Comparison of ENCODE assay signal across 14 mouse cellular contexts in genomic region chr1:181010171-181010932, GRCm38 (mm10). TPM values are rescaled to one million over a fixed set of nuclear protein-coding genes. Genes with fewer than 3 reads are reported as not detected.
A peak's percentile ranks its signal among the peaks of the same experiment; 100 is the strongest.
DNase-seq lines count a peak whose midpoint lies in the region; ATAC-seq and TF ChIP-seq lines count a peak whose summit lies in the region.
"Had no signal": no experiment of that assay in that cellular context is flagged by ENCODE, and none has a peak within 500 bp of the region (broad histone marks: within the 10 kb centered on the region; RNA-seq: fewer than 3 reads in every experiment).

No protein-coding gene starts in this region.

- H3K4me3 ChIP-seq in heart, adult 2 months: no peak overlapping the region
- no peak overlapping the region for H3K4me3 ChIP-seq in liver, postnatal 0 days (ENCODE audit: low read depth, low read length)
- no peak overlapping the region for H3K4me3 ChIP-seq in liver, embryonic 12.5 days
- H3K4me3 ChIP-seq: neural tube, embryonic 13.5 days had no signal

- 53% methylated on average over 4 of the region's 4 CpGs for WGBS in heart, adult 2 months
- 62% methylated on average over 4 of the region's 4 CpGs for WGBS in liver, postnatal 0 days (ENCODE audit: insufficient replicate concordance)
- 59% methylated on average over 4 of the region's 4 CpGs for WGBS in liver, embryonic 12.5 days (ENCODE audit: insufficient replicate concordance)

- no peaks in the 10 kb centered on the region for H3K27me3 ChIP-seq in heart, adult 2 months (ENCODE audit: control insufficient read depth, insufficient read depth, low read length)
- no peaks in the 10 kb centered on the region for H3K27me3 ChIP-seq in liver, postnatal 0 days (ENCODE audit: insufficient read depth, low read length)
- peaks cover 19% of the 10 kb centered on the region for H3K27me3 ChIP-seq in liver, embryonic 12.5 days (replicated peaks)
- H3K27me3 ChIP-seq: neural tube, embryonic 13.5 days had no signal

- ATAC-seq in liver, postnatal 0 days: no peak
- no peak for ATAC-seq in liver, embryonic 12.5 days
- ATAC-seq: activated CD4-positive, CD25-positive, alpha-beta regulatory T cell, adult 4 months had no signal

- no peak overlapping the region for H3K4me2 ChIP-seq in liver, postnatal 0 days (ENCODE audit: low read depth, low read length)
- no peak overlapping the region for H3K4me2 ChIP-seq in liver, embryonic 12.5 days
- H3K4me2 ChIP-seq: neural tube, embryonic 13.5 days had no signal

- H3K9ac ChIP-seq in heart, adult 2 months (ENCODE audit: low read depth, low read length): no peak overlapping the region
- no peak overlapping the region; the same call in 1 of the 2 replicates for H3K9ac ChIP-seq in liver, postnatal 0 days (replicated peaks)
- no peak overlapping the region for H3K9ac ChIP-seq in liver, embryonic 12.5 days
- H3K9ac ChIP-seq: neural tube, embryonic 13.5 days had no signal

- peaks cover 30% of the 10 kb centered on the region for H3K4me1 ChIP-seq in heart, adult 2 months (ENCODE audit: control insufficient read depth, insufficient read depth, low read length)
- H3K4me1 ChIP-seq in liver, postnatal 0 days (ENCODE audit: insufficient read depth): peaks cover 31% of the 10 kb centered on the region
- H3K4me1 ChIP-seq in liver, embryonic 12.5 days: peaks cover 10% of the 10 kb centered on the region; the same call in 1 of the 2 replicates

- H3K27ac ChIP-seq in heart, adult 2 months: peak overlapping the region; percentile 61
- H3K27ac ChIP-seq in liver, postnatal 0 days (ENCODE audit: low read depth): peak overlapping the region; percentile 35
- no peak overlapping the region for H3K27ac ChIP-seq in liver, embryonic 12.5 days
- H3K27ac ChIP-seq: macrophage; neural tube, embryonic 13.5 days had no signal

- TF ChIP-seq CTCF in heart, adult 2 months (IDR thresholded peaks at IDR 0.05): no peak
- TF ChIP-seq CTCF in liver, postnatal 0 days (IDR thresholded peaks at IDR 0.05; ENCODE audit: low read depth): no peak

- peaks cover 3% of the 10 kb centered on the region for H3K36me3 ChIP-seq in heart, adult 2 months (ENCODE audit: control insufficient read depth, insufficient read depth, low read length)
- no peaks in the 10 kb centered on the region for H3K36me3 ChIP-seq in liver, postnatal 0 days (replicated peaks; ENCODE audit: insufficient read depth, low read length)
- no peaks in the 10 kb centered on the region for H3K36me3 ChIP-seq in liver, embryonic 12.5 days
- H3K36me3 ChIP-seq: neural tube, embryonic 13.5 days had no signal

- no peak for TF ChIP-seq POLR2A in heart, adult 2 months (IDR thresholded peaks at IDR 0.05; ENCODE audit: insufficient read depth, low read depth, low read length)

- intact Hi-C loops in heart, adult 2 months (cut with DNase I): no loop called here
- intact Hi-C loops in heart, postnatal 14 days (cut with DNase I): no loop called here

- TF ChIP-seq EP300 in heart, adult 2 months (IDR thresholded peaks at IDR 0.05; ENCODE audit: insufficient read depth, low read depth, low read length): no peak
- TF ChIP-seq EP300 in liver, postnatal 0 days (IDR thresholded peaks at IDR 0.05; ENCODE audit: low read depth): no peak

- H3K9me3 ChIP-seq in liver, postnatal 0 days (ENCODE audit: low read length): no peaks in the 10 kb centered on the region
- H3K9me3 ChIP-seq in liver, embryonic 12.5 days (replicated peaks): no peaks in the 10 kb centered on the region
- H3K9me3 ChIP-seq: neural tube, embryonic 13.5 days had no signal

- DNase-seq in heart, adult 2 months: peak in 1 of 2 experiments; percentile 17
- DNase-seq in heart, postnatal 14 days: no peak
- DNase-seq in liver, postnatal 0 days: no peak
- DNase-seq in adipocyte (ENCODE audit: low spot score): peak; percentile 18
- DNase-seq in kidney, postnatal 10 days: peak; percentile 49
- DNase-seq in frontal cortex, postnatal 36 days (ENCODE audit: low spot score in 2 of 2): no peak
- no peak for DNase-seq in urinary bladder, postnatal 36 days (ENCODE audit: low spot score in 2 of 2)
- DNase-seq: thymus, adult 2 months had no signal

- no peaks in the 10 kb centered on the region for H3K79me2 ChIP-seq in heart, adult 2 months (replicated peaks; ENCODE audit: control insufficient read depth, insufficient read depth, low read length)

RNA-seq across cellular contexts. Expression of gene Ephx1, which starts 10.4 kb away (rescaled TPM):
- 10 to 100 TPM; 29.8 to 40.4 TPM for total RNA-seq in heart, adult 2 months (2021)
- polyA plus RNA-seq in heart, adult 2 months (2012; rRNA removed): 41.1 and 45.1 TPM in 2 replicates
- 10 to 100 TPM; 20.7 to 25.9 TPM for total RNA-seq in heart, postnatal 14 days (2021)
- polyA plus RNA-seq in liver, postnatal 0 days (2015; fragmentation: Nextera tagmentation; extraction: Ambion mirVana): 81.9 and 83.5 TPM in 2 replicates
- 2.1 and 2.2 TPM in 2 replicates for polyA plus RNA-seq in liver, embryonic 12.5 days (2016; fragmentation: Nextera tagmentation; extraction: Ambion mirVana)

RNA-seq across cellular contexts. Expression of gene 9130409I23Rik, which starts 40.7 kb away (rescaled TPM):
- not detected for total RNA-seq in heart, adult 2 months (2021)
- not detected in 2 replicates for polyA plus RNA-seq in heart, adult 2 months (2012; rRNA removed)
- total RNA-seq in heart, postnatal 14 days (2021): not detected
- 0.45 and 0.53 TPM in 2 replicates for polyA plus RNA-seq in liver, postnatal 0 days (2015; fragmentation: Nextera tagmentation; extraction: Ambion mirVana)
- 0.08 TPM in 1 of 2 replicates, not detected in the other for polyA plus RNA-seq in liver, embryonic 12.5 days (2016; fragmentation: Nextera tagmentation; extraction: Ambion mirVana)
- total RNA-seq: hematopoietic stem cell, adult 5-6 weeks; left cerebral cortex, adult 8-10 months had no signal
- polyA plus RNA-seq: macrophage; neural tube, embryonic 13.5 days had no signal

Comparison
In these comparisons a context has a peak if more than half of its experiments do, and no peak if none do; other contexts are left out.
1. RNA of gene Ephx1, which starts 10.4 kb away (polyA plus RNA-seq): 81.9 to 83.5 TPM in liver, postnatal 0 days and 41.1 to 45.1 TPM in heart, adult 2 months; 2.1 to 2.2 TPM in liver, embryonic 12.5 days; every median in the first group is over 10 times any median in the second.
2. DNase-seq: peak in adipocyte (single experiment) and kidney, postnatal 10 days (single experiment); none in heart, postnatal 14 days (0 of 2), liver, postnatal 0 days (single experiment), frontal cortex, postnatal 36 days (0 of 2) and urinary bladder, postnatal 36 days (0 of 2).